Mouse (Mus musculus) embryonic facial prominence, embryonic 11.5 days (tissue): ENCODE measurements at regions not wholly inside any gene's neighbourhood (a gene's known extent, or its start where the extent isn't known, plus 50 kb on each side); places are given as distances from the start of the nearest gene placed in this dataset.

Experiments
- ATAC-seq: fragments of 200-750 bp; cut with Nextera tagmentation; replicated peaks from 2 replicates; pipeline ENCODE4 v1.8.0; 2017; ENCODE audit warnings: low read depth; ENCODE audit not compliant: insufficient number of reproducible peaks, low FRiP score, low TSS enrichment
- DNase-seq: peaks from one replicate; pipeline ENCODE4 v3.0.0-alpha.2; 2015; ENCODE audit warnings: low spot score
- H3K27ac ChIP-seq: fragments of 300-500 bp; sonication (generic); replicated peaks from 2 replicates; pipeline ENCODE4 v1.5.1; 2014; ENCODE audit warnings: mild to moderate bottlenecking, low read depth, low read length, control low read depth
- H3K27me3 ChIP-seq: fragments of 300-500 bp; sonication (generic); 2 replicates; pipeline ENCODE4 v1.6.1; 2014; ENCODE audit warnings: mild to moderate bottlenecking, low read length, moderate library complexity, mixed read lengths; ENCODE audit not compliant: control insufficient read depth, insufficient read depth
- H3K36me3 ChIP-seq: fragments of 300-500 bp; sonication (generic); replicated peaks from 2 replicates; pipeline ENCODE4 v1.6.1; 2014; ENCODE audit warnings: low read depth, mild to moderate bottlenecking, low read length, moderate library complexity, mixed read lengths; ENCODE audit not compliant: control insufficient read depth, insufficient read depth
- H3K4me1 ChIP-seq: fragments of 300-500 bp; sonication (generic); 2 replicates; pipeline ENCODE4 v1.6.1; 2014; ENCODE audit warnings: low read length, mixed read lengths; ENCODE audit not compliant: control insufficient read depth, insufficient read depth
- H3K4me2 ChIP-seq: fragments of 300-500 bp; sonication (generic); 2 replicates; pipeline ENCODE4 v1.6.1; 2014; ENCODE audit warnings: low read depth, mild to moderate bottlenecking, control low read depth, low read length, moderate library complexity
- H3K4me3 ChIP-seq: fragments of 300-500 bp; sonication (generic); 2 replicates; pipeline ENCODE4 v1.5.1; 2014; ENCODE audit warnings: low read depth, low read length, control low read depth
- H3K9ac ChIP-seq: fragments of 300-500 bp; sonication (generic); replicated peaks from 2 replicates; pipeline ENCODE4 v1.6.1; 2014; ENCODE audit warnings: mild to moderate bottlenecking, control low read depth, low read length
- H3K9me3 ChIP-seq: fragments of 300-500 bp; sonication (generic); replicated peaks from 2 replicates; pipeline ENCODE4 v1.6.1; 2016; ENCODE audit warnings: mild to moderate bottlenecking, low read length, inconsistent platforms, mixed read lengths; ENCODE audit not compliant: control insufficient read depth
- WGBS: fragments of 180-500 bp; shearing (Covaris S2); extraction: QIAGEN DNeasy Blood & Tissue Kit; methylation state at CpG from one replicate; pipeline ENCODE4 v1.1.7; 2014; 5-methylcytosine and 5-hydroxymethylcytosine counted together

- DNase-seq (no peak), ATAC-seq (no peak)
- Histone ChIP-seq H3K36me3 (no peaks in the 10 kb centered on the region), H3K4me2 (no peak overlapping the region), H3K27me3 (no peaks in the 10 kb centered on the region), H3K27ac (no peak overlapping the region), H3K9ac (no peak overlapping the region), H3K4me1 (no peaks in the 10 kb centered on the region), H3K9me3 (no peaks in the 10 kb centered on the region), H3K4me3 (no peak overlapping the region)
- WGBS = 65% methylated on average over 2 of the region's 2 CpGs
These were observed 176.5 kb upstream of the Htr2a start for GRCm38 (mm10) chr14:74464027-74464682.

GRCm38 (mm10) chr14:74495504-74495903 is 145.1 kb upstream of the Htr2a start:
- H3K4me1 ChIP-seq = no peaks in the 10 kb centered on the region
- H3K4me3 ChIP-seq = no peak overlapping the region
- H3K9ac ChIP-seq = no peak overlapping the region
- H3K9me3 ChIP-seq = no peaks in the 10 kb centered on the region
- DNase-seq = no peak
- no peak overlapping the region for H3K4me2 ChIP-seq
- H3K27ac ChIP-seq = no peak overlapping the region
- H3K36me3 ChIP-seq = no peaks in the 10 kb centered on the region
- H3K27me3 ChIP-seq = no peaks in the 10 kb centered on the region
- no peak for ATAC-seq

GRCm38 (mm10) chr14:74511521-74511920 is 129.1 kb upstream of the Htr2a start:
- no peak for ATAC-seq
- no peaks in the 10 kb centered on the region for H3K36me3 ChIP-seq
- no peaks in the 10 kb centered on the region for H3K9me3 ChIP-seq
- H3K4me3 ChIP-seq = no peak overlapping the region
- H3K4me2 ChIP-seq = no peak overlapping the region
- H3K4me1 ChIP-seq = no peaks in the 10 kb centered on the region
- no peaks in the 10 kb centered on the region for H3K27me3 ChIP-seq
- H3K27ac ChIP-seq = no peak overlapping the region
- no peak overlapping the region for H3K9ac ChIP-seq
- no peak for DNase-seq
- 77% methylated on average over 2 of the region's 2 CpGs for WGBS

GRCm38 (mm10) chr14:74516451-74516850 is 124.2 kb upstream of the Htr2a start:
- WGBS = 85% methylated on average over 3 of the region's 3 CpGs
- H3K27me3 ChIP-seq = no peaks in the 10 kb centered on the region
- H3K4me2 ChIP-seq = no peak overlapping the region
- H3K4me1 ChIP-seq = no peaks in the 10 kb centered on the region
- no peak overlapping the region for H3K27ac ChIP-seq
- H3K9ac ChIP-seq = no peak overlapping the region
- no peaks in the 10 kb centered on the region for H3K9me3 ChIP-seq
- no peaks in the 10 kb centered on the region for H3K36me3 ChIP-seq
- H3K4me3 ChIP-seq = no peak overlapping the region
- no peak for DNase-seq
- no peak for ATAC-seq

- no peak for ATAC-seq
- DNase-seq = no peak
- 73% methylated on average over 6 of the region's 6 CpGs for WGBS
- Histone ChIP-seq H3K36me3 (no peaks in the 10 kb centered on the region), H3K9me3 (no peaks in the 10 kb centered on the region), H3K4me2 (no peak overlapping the region), H3K4me1 (no peaks in the 10 kb centered on the region), H3K27me3 (no peaks in the 10 kb centered on the region), H3K4me3 (no peak overlapping the region), H3K9ac (no peak overlapping the region), H3K27ac (no peak overlapping the region)
These were observed 121.1 kb upstream of the Htr2a start for GRCm38 (mm10) chr14:74519531-74519930.

GRCm38 (mm10) chr14:74521669-74522068 is 119.0 kb upstream of the Htr2a start:
- Histone ChIP-seq H3K4me1 (no peaks in the 10 kb centered on the region), H3K27ac (no peak overlapping the region), H3K9ac (no peak overlapping the region), H3K4me2 (no peak overlapping the region), H3K9me3 (no peaks in the 10 kb centered on the region), H3K27me3 (no peaks in the 10 kb centered on the region), H3K36me3 (no peaks in the 10 kb centered on the region), H3K4me3 (no peak overlapping the region)
- DNase-seq (no peak), ATAC-seq (no peak)
- 87% methylated on average over 3 of the region's 3 CpGs for WGBS

- Histone ChIP-seq H3K9ac (no peak overlapping the region), H3K36me3 (no peaks in the 10 kb centered on the region), H3K27me3 (no peaks in the 10 kb centered on the region), H3K4me2 (no peak overlapping the region), H3K27ac (no peak overlapping the region), H3K4me1 (no peaks in the 10 kb centered on the region), H3K4me3 (no peak overlapping the region), H3K9me3 (no peaks in the 10 kb centered on the region)
- WGBS = 84% methylated on average over 4 of the region's 4 CpGs
- ATAC-seq (no peak), DNase-seq (no peak)
These were observed 113.4 kb upstream of the Htr2a start for GRCm38 (mm10) chr14:74527246-74527645.

- no peak overlapping the region for H3K27ac ChIP-seq
- H3K9me3 ChIP-seq = no peaks in the 10 kb centered on the region
- no peaks in the 10 kb centered on the region for H3K4me1 ChIP-seq
- no peaks in the 10 kb centered on the region for H3K27me3 ChIP-seq
- H3K36me3 ChIP-seq = no peaks in the 10 kb centered on the region
- H3K4me2 ChIP-seq = no peak overlapping the region
- no peak for ATAC-seq
- WGBS = 89% methylated on average over 7 of the region's 7 CpGs
- H3K4me3 ChIP-seq = no peak overlapping the region
- H3K9ac ChIP-seq = no peak overlapping the region
- no peak for DNase-seq
These were observed 111.2 kb upstream of the Htr2a start for GRCm38 (mm10) chr14:74529368-74529951.
